Mouse (Mus musculus): Measurements from ENCODE around the gene Timp4. TPM values are rescaled to one million over a fixed set of nuclear protein-coding genes. Genes with fewer than 3 reads are reported as not detected.

Timp4 gene
- total RNA-seq, 2 experiments from 2014 or later = 1.3 to 2.2 TPM

Other genes with a start within 250 kb of the Timp4 start
- gene Tamm41, start 214.3 kb downstream of the Timp4 start, total RNA-seq (2021) = 10 to 100 TPM; 23.3 to 25.3 TPM
- 1 to 10 TPM; 3.2 to 4.0 TPM for gene Syn2, start 117.3 kb downstream of the Timp4 start, total RNA-seq (2021)
- not detected for gene Gm17482, start 24.9 kb downstream of the Timp4 start, total RNA-seq (2021)
- gene Pparg, start 108.7 kb upstream of the Timp4 start, total RNA-seq (2021) = 1 to 10 TPM; 7.6 to 9.5 TPM

Data from heart, postnatal 4 days (tissue).